ENCODE assay signal across 26 mouse cellular contexts in the genomic region with DNA sequence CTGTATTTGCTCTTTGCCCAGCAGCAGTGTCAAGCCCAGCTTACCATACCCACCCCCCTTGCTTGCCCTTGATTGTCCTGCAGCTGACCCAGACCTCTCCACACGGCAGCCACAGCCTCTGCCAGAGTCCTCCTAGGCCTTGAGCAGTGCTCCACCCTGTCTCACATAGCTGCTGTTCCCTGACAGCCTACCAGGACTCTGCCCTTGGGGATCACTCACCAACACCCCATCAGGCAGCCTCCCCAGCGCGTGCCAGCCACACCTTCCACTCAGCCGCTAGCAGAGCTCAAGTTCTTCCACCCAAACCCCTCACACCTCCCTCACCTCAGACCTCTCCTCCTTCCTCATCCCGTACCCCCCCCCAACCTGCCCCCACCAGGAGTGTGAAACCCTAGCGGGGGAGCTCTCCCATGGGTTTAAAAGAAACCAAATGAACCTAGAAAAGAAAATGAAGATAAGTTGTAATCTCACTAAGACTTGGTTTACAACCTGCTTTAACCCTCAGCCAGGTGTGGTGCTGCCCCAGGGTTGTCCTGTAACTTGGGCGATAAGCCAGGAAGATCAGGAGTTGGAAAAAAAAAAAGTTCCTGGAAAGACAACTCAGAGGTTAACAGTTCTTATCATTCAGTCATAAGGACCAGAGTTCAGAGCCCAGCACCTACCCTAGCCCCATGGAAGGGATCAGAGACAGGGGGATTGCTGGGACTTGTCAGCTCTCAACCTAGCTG. TPM values are rescaled to one million over a fixed set of nuclear protein-coding genes. Genes with fewer than 3 reads are reported as not detected.
DNase-seq lines count a peak whose midpoint lies in the region; ATAC-seq and TF ChIP-seq lines count a peak whose summit lies in the region.
"Had no signal": no experiment of that assay in that cellular context is flagged by ENCODE, and none has a peak within 500 bp of the region (broad histone marks: within the 10 kb centered on the region; RNA-seq: fewer than 3 reads in every experiment).

No protein-coding gene starts in this region.

- H3K27me3 ChIP-seq in hindbrain, embryonic 13.5 days: no peaks in the 10 kb centered on the region
- H3K27me3 ChIP-seq in hindbrain, embryonic 16.5 days (replicated peaks; ENCODE audit: control insufficient read depth, insufficient read depth, low read length): no peaks in the 10 kb centered on the region
- no peaks in the 10 kb centered on the region for H3K27me3 ChIP-seq in liver, embryonic 12.5 days (replicated peaks)
- no peaks in the 10 kb centered on the region for H3K27me3 ChIP-seq in liver, embryonic 11.5 days (replicated peaks; ENCODE audit: control insufficient read depth, insufficient read depth, low read length)
- H3K27me3 ChIP-seq in intestine, embryonic 16.5 days (replicated peaks; ENCODE audit: control insufficient read depth, insufficient read depth, low read length): no peaks in the 10 kb centered on the region
- H3K27me3 ChIP-seq in stomach, embryonic 16.5 days (ENCODE audit: control insufficient read depth, insufficient read depth, low read length): no peaks in the 10 kb centered on the region
- H3K27me3 ChIP-seq in midbrain, postnatal 0 days (ENCODE audit: insufficient read depth, low read length): no peaks in the 10 kb centered on the region
- H3K27me3 ChIP-seq: embryonic facial prominence, embryonic 15.5 days; forebrain, embryonic 15.5 days; heart, embryonic 13.5 days; neural tube, embryonic 15.5 days had no signal

- H3K9me3 ChIP-seq in hindbrain, embryonic 13.5 days: no peaks in the 10 kb centered on the region
- no peaks in the 10 kb centered on the region for H3K9me3 ChIP-seq in hindbrain, embryonic 16.5 days (ENCODE audit: control insufficient read depth, low read length)
- no peaks in the 10 kb centered on the region for H3K9me3 ChIP-seq in liver, embryonic 12.5 days (replicated peaks)
- no peaks in the 10 kb centered on the region for H3K9me3 ChIP-seq in liver, embryonic 11.5 days (ENCODE audit: control insufficient read depth, low read length)
- H3K9me3 ChIP-seq in intestine, embryonic 16.5 days (ENCODE audit: control insufficient read depth, low read length): no peaks in the 10 kb centered on the region
- H3K9me3 ChIP-seq in stomach, embryonic 16.5 days (replicated peaks; ENCODE audit: control insufficient read depth, low read length): no peaks in the 10 kb centered on the region
- no peaks in the 10 kb centered on the region for H3K9me3 ChIP-seq in midbrain, postnatal 0 days (ENCODE audit: low read length)
- H3K9me3 ChIP-seq: embryonic facial prominence, embryonic 15.5 days; forebrain, embryonic 15.5 days; heart, embryonic 13.5 days; hindbrain, embryonic 12.5 days; limb, embryonic 10.5 days; neural tube, embryonic 15.5 days had no signal

- no peak for ATAC-seq in hindbrain, embryonic 13.5 days (ENCODE audit: low FRiP score)
- ATAC-seq in hindbrain, embryonic 16.5 days: no peak
- ATAC-seq in liver, embryonic 12.5 days: 0 out of 2 replicates have a peak, but pooled peaks have one; percentile 4
- no peak for ATAC-seq in liver, embryonic 11.5 days (replicated peaks; ENCODE audit: low FRiP score)
- ATAC-seq in intestine, embryonic 16.5 days: peak; percentile 94
- peak; percentile 65 for ATAC-seq in stomach, embryonic 16.5 days (ENCODE audit: insufficient read depth, low FRiP score)
- ATAC-seq in midbrain, postnatal 0 days (ENCODE audit: low FRiP score): no peak
- ATAC-seq: CD4-positive, CD25-positive, alpha-beta regulatory T cell, adult 4 months; forebrain, embryonic 15.5 days; inflammation-experienced regulatory T-cells, adult 6 months had no signal

- DNase-seq in liver, embryonic 11.5 days (ENCODE audit: low spot score): no peak
- no peak for DNase-seq in left cerebral cortex, adult 18-20 months (ENCODE audit: low spot score in 2 of 2)
- no peak for DNase-seq in midbrain, postnatal 0 days (ENCODE audit: low spot score)
- DNase-seq: adrenal gland, postnatal 25 days; cerebellum, adult 9-10 months; gastrocnemius, postnatal 10 days; lung, embryonic 14.5 days; right cerebral cortex, adult 18-20 months; right cerebral cortex, postnatal 4 days; thymus, postnatal 25 days had no signal

- H3K4me2 ChIP-seq in hindbrain, embryonic 13.5 days: no peak overlapping the region
- H3K4me2 ChIP-seq in hindbrain, embryonic 16.5 days (ENCODE audit: low read length): no peak overlapping the region
- H3K4me2 ChIP-seq in liver, embryonic 12.5 days: no peak overlapping the region
- H3K4me2 ChIP-seq in liver, embryonic 11.5 days: no peak overlapping the region
- H3K4me2 ChIP-seq in intestine, embryonic 16.5 days (ENCODE audit: low read depth, low read length): no peak overlapping the region
- no peak overlapping the region for H3K4me2 ChIP-seq in stomach, embryonic 16.5 days (ENCODE audit: low read depth, low read length)
- no peak overlapping the region for H3K4me2 ChIP-seq in midbrain, postnatal 0 days (ENCODE audit: low read depth, low read length, poor library complexity, severe bottlenecking)
- H3K4me2 ChIP-seq: embryonic facial prominence, embryonic 15.5 days; forebrain, embryonic 15.5 days; heart, embryonic 13.5 days; hindbrain, embryonic 12.5 days; lung, embryonic 14.5 days; neural tube, embryonic 15.5 days had no signal

- 0 out of 2 replicates have a peak overlapping the region, but pooled peaks have one; percentile 35 for H3K9ac ChIP-seq in hindbrain, embryonic 13.5 days
- H3K9ac ChIP-seq in hindbrain, embryonic 16.5 days (ENCODE audit: low read depth, low read length): no peak overlapping the region
- H3K9ac ChIP-seq in liver, embryonic 12.5 days: no peak overlapping the region
- no peak overlapping the region for H3K9ac ChIP-seq in liver, embryonic 11.5 days (ENCODE audit: low read depth, low read length)
- no peak overlapping the region for H3K9ac ChIP-seq in intestine, embryonic 16.5 days (ENCODE audit: low read depth, low read length)
- H3K9ac ChIP-seq in stomach, embryonic 16.5 days (ENCODE audit: low read length): no peak overlapping the region
- H3K9ac ChIP-seq in midbrain, postnatal 0 days (replicated peaks; ENCODE audit: low read length, poor library complexity, severe bottlenecking): no peak overlapping the region
- H3K9ac ChIP-seq: embryonic facial prominence, embryonic 15.5 days; forebrain, embryonic 15.5 days; heart, embryonic 13.5 days; hindbrain, embryonic 12.5 days; lung, embryonic 14.5 days; neural tube, embryonic 15.5 days had no signal

- H3K4me1 ChIP-seq in hindbrain, embryonic 13.5 days (replicated peaks): peaks cover 7% of the 10 kb centered on the region
- H3K4me1 ChIP-seq in hindbrain, embryonic 16.5 days (ENCODE audit: control insufficient read depth, insufficient read depth, low read depth, low read length): no peaks in the 10 kb centered on the region
- peaks cover 17% of the 10 kb centered on the region for H3K4me1 ChIP-seq in liver, embryonic 12.5 days
- H3K4me1 ChIP-seq in liver, embryonic 11.5 days (replicated peaks; ENCODE audit: control insufficient read depth, insufficient read depth, low read length): peaks cover 5% of the 10 kb centered on the region; the same call in 1 of the 2 replicates
- H3K4me1 ChIP-seq in intestine, embryonic 16.5 days (ENCODE audit: control insufficient read depth, insufficient read depth, low read length): peaks cover 4% of the 10 kb centered on the region
- H3K4me1 ChIP-seq in stomach, embryonic 16.5 days (ENCODE audit: control insufficient read depth, insufficient read depth, low read length): 0 out of 2 replicates have a peak, but pooled peaks cover 2% of the 10 kb centered on the region
- 0 out of 2 replicates have a peak, but pooled peaks cover 4% of the 10 kb centered on the region for H3K4me1 ChIP-seq in midbrain, postnatal 0 days (ENCODE audit: insufficient read depth, low read length)

- H3K36me3 ChIP-seq in hindbrain, embryonic 13.5 days: peaks cover 9% of the 10 kb centered on the region; the same call in 1 of the 2 replicates
- H3K36me3 ChIP-seq in hindbrain, embryonic 16.5 days (ENCODE audit: control insufficient read depth, insufficient read depth, low read length): no peaks in the 10 kb centered on the region; the same call in 1 of the 2 replicates
- peaks cover 9% of the 10 kb centered on the region for H3K36me3 ChIP-seq in liver, embryonic 12.5 days
- no peaks in the 10 kb centered on the region for H3K36me3 ChIP-seq in liver, embryonic 11.5 days (ENCODE audit: control insufficient read depth, insufficient read depth, low read length)
- H3K36me3 ChIP-seq in intestine, embryonic 16.5 days (ENCODE audit: control insufficient read depth, insufficient read depth, low read length): no peaks in the 10 kb centered on the region
- no peaks in the 10 kb centered on the region for H3K36me3 ChIP-seq in stomach, embryonic 16.5 days (ENCODE audit: control insufficient read depth, insufficient read depth, low read length)
- H3K36me3 ChIP-seq in midbrain, postnatal 0 days (ENCODE audit: insufficient read depth, low read length): no peaks in the 10 kb centered on the region; the same call in 1 of the 2 replicates
- H3K36me3 ChIP-seq: forebrain, embryonic 15.5 days had no signal

- WGBS in hindbrain, embryonic 13.5 days: 78% methylated on average over 7 of the region's 7 CpGs
- WGBS in hindbrain, embryonic 16.5 days: 76% methylated on average over 7 of the region's 7 CpGs
- 48% methylated on average over 7 of the region's 7 CpGs for WGBS in liver, embryonic 12.5 days (ENCODE audit: insufficient replicate concordance)
- WGBS in liver, embryonic 11.5 days: 56% methylated on average over 7 of the region's 7 CpGs
- WGBS in intestine, embryonic 16.5 days: 50% methylated on average over 7 of the region's 7 CpGs
- 49% methylated on average over 7 of the region's 7 CpGs for WGBS in stomach, embryonic 16.5 days
- 79% methylated on average over 7 of the region's 7 CpGs for WGBS in midbrain, postnatal 0 days

- no peak overlapping the region for H3K27ac ChIP-seq in hindbrain, embryonic 13.5 days
- no peak overlapping the region for H3K27ac ChIP-seq in hindbrain, embryonic 16.5 days (ENCODE audit: low read depth, low read length)
- no peak overlapping the region for H3K27ac ChIP-seq in liver, embryonic 12.5 days
- H3K27ac ChIP-seq in liver, embryonic 11.5 days (ENCODE audit: low read depth, low read length): no peak overlapping the region
- H3K27ac ChIP-seq in intestine, embryonic 16.5 days (ENCODE audit: low read length): peak overlapping the region; percentile 85
- H3K27ac ChIP-seq in stomach, embryonic 16.5 days (ENCODE audit: low read length): no peak overlapping the region
- no peak overlapping the region for H3K27ac ChIP-seq in midbrain, postnatal 0 days (ENCODE audit: low read depth, low read length)
- H3K27ac ChIP-seq: embryonic facial prominence, embryonic 15.5 days; forebrain, embryonic 15.5 days; heart, embryonic 13.5 days; hindbrain, embryonic 12.5 days; limb, embryonic 10.5 days; macrophage; neural tube, embryonic 15.5 days had no signal

- TF ChIP-seq CTCF in midbrain, postnatal 0 days (IDR thresholded peaks at IDR 0.05): no peak

- no peak overlapping the region for H3K4me3 ChIP-seq in hindbrain, embryonic 13.5 days
- H3K4me3 ChIP-seq in hindbrain, embryonic 16.5 days (ENCODE audit: low read length): no peak overlapping the region
- no peak overlapping the region for H3K4me3 ChIP-seq in liver, embryonic 12.5 days
- no peak overlapping the region for H3K4me3 ChIP-seq in liver, embryonic 11.5 days (ENCODE audit: low read depth, low read length)
- H3K4me3 ChIP-seq in intestine, embryonic 16.5 days (ENCODE audit: low read length): no peak overlapping the region
- H3K4me3 ChIP-seq in stomach, embryonic 16.5 days (replicated peaks; ENCODE audit: low read length): no peak overlapping the region
- H3K4me3 ChIP-seq in midbrain, postnatal 0 days (ENCODE audit: low read depth, low read length): no peak overlapping the region
- H3K4me3 ChIP-seq: embryonic facial prominence, embryonic 15.5 days; forebrain, embryonic 15.5 days; heart, embryonic 13.5 days; hindbrain, embryonic 12.5 days; limb, embryonic 10.5 days; neural tube, embryonic 15.5 days had no signal

RNA-seq across cellular contexts. Expression of gene Ift22, which starts 16.0 kb away (rescaled TPM):
- 118 and 125 TPM in 2 replicates for polyA plus RNA-seq in hindbrain, embryonic 13.5 days (2015; fragmentation: Nextera tagmentation; extraction: Ambion mirVana)
- 136 and 142 TPM in 2 replicates for polyA plus RNA-seq in hindbrain, embryonic 16.5 days (2015; fragmentation: Nextera tagmentation; extraction: Ambion mirVana)
- 15.4 and 15.7 TPM in 2 replicates for polyA plus RNA-seq in liver, embryonic 12.5 days (2016; fragmentation: Nextera tagmentation; extraction: Ambion mirVana)
- polyA plus RNA-seq in liver, embryonic 11.5 days (2014; fragmentation: Nextera tagmentation; extraction: Ambion mirVana): 28.5 and 32.4 TPM in 2 replicates
- 43.2 and 52.4 TPM in 2 replicates for polyA plus RNA-seq in intestine, embryonic 16.5 days (2015; fragmentation: Nextera tagmentation; extraction: Ambion mirVana)
- polyA plus RNA-seq in stomach, embryonic 16.5 days (2015; fragmentation: Nextera tagmentation; extraction: Ambion mirVana): 54.1 and 57.3 TPM in 2 replicates
- total RNA-seq in left cerebral cortex, adult 18-20 months (2021): 10 to 100 TPM; 97.1 to 99.0 TPM
- total RNA-seq in midbrain, postnatal 0 days (2014; rRNA removed): 33.5 and 42.3 TPM in 2 replicates
- polyA plus RNA-seq in midbrain, postnatal 0 days (2015; fragmentation: Nextera tagmentation; extraction: Ambion mirVana): 122 and 137 TPM in 2 replicates

RNA-seq across cellular contexts. Expression of gene Fis1, which starts 29.2 kb away (rescaled TPM):
- polyA plus RNA-seq in hindbrain, embryonic 13.5 days (2015; fragmentation: Nextera tagmentation; extraction: Ambion mirVana): 398 and 404 TPM in 2 replicates
- polyA plus RNA-seq in hindbrain, embryonic 16.5 days (2015; fragmentation: Nextera tagmentation; extraction: Ambion mirVana): 370 and 382 TPM in 2 replicates
- 210 and 211 TPM in 2 replicates for polyA plus RNA-seq in liver, embryonic 12.5 days (2016; fragmentation: Nextera tagmentation; extraction: Ambion mirVana)
- polyA plus RNA-seq in liver, embryonic 11.5 days (2014; fragmentation: Nextera tagmentation; extraction: Ambion mirVana): 241 and 251 TPM in 2 replicates
- 271 and 281 TPM in 2 replicates for polyA plus RNA-seq in intestine, embryonic 16.5 days (2015; fragmentation: Nextera tagmentation; extraction: Ambion mirVana)
- 214 and 239 TPM in 2 replicates for polyA plus RNA-seq in stomach, embryonic 16.5 days (2015; fragmentation: Nextera tagmentation; extraction: Ambion mirVana)
- total RNA-seq in left cerebral cortex, adult 18-20 months (2021): 100 to 1,000 TPM; 281 to 287 TPM
- total RNA-seq in midbrain, postnatal 0 days (2014; rRNA removed): 217 and 246 TPM in 2 replicates
- 391 and 425 TPM in 2 replicates for polyA plus RNA-seq in midbrain, postnatal 0 days (2015; fragmentation: Nextera tagmentation; extraction: Ambion mirVana)

RNA-seq across cellular contexts. Expression of gene Col26a1, which starts 40.9 kb away (rescaled TPM):
- 30.2 and 33.8 TPM in 2 replicates for polyA plus RNA-seq in hindbrain, embryonic 13.5 days (2015; fragmentation: Nextera tagmentation; extraction: Ambion mirVana)
- 35.9 and 39.1 TPM in 2 replicates for polyA plus RNA-seq in hindbrain, embryonic 16.5 days (2015; fragmentation: Nextera tagmentation; extraction: Ambion mirVana)
- 2.6 and 4.0 TPM in 2 replicates for polyA plus RNA-seq in liver, embryonic 12.5 days (2016; fragmentation: Nextera tagmentation; extraction: Ambion mirVana)
- polyA plus RNA-seq in liver, embryonic 11.5 days (2014; fragmentation: Nextera tagmentation; extraction: Ambion mirVana): 9.1 and 9.8 TPM in 2 replicates
- 5.5 and 6.8 TPM in 2 replicates for polyA plus RNA-seq in intestine, embryonic 16.5 days (2015; fragmentation: Nextera tagmentation; extraction: Ambion mirVana)
- polyA plus RNA-seq in stomach, embryonic 16.5 days (2015; fragmentation: Nextera tagmentation; extraction: Ambion mirVana): 9.5 and 13.4 TPM in 2 replicates
- 1 to 10 TPM; 7.3 to 8.8 TPM for total RNA-seq in left cerebral cortex, adult 18-20 months (2021)
- 61.9 and 65.1 TPM in 2 replicates for total RNA-seq in midbrain, postnatal 0 days (2014; rRNA removed)
- 35.5 and 35.7 TPM in 2 replicates for polyA plus RNA-seq in midbrain, postnatal 0 days (2015; fragmentation: Nextera tagmentation; extraction: Ambion mirVana)
- total RNA-seq: granulocyte monocyte progenitor cell, adult 5-6 weeks; liver, adult 2 months had no signal
- polyA plus RNA-seq: inflammation-experienced regulatory T-cells, adult 6 months; liver, adult 2 months; macrophage had no signal

RNA-seq across cellular contexts. Expression of gene Cldn15, which starts 42.5 kb away (rescaled TPM):
- 0.21 and 0.35 TPM in 2 replicates for polyA plus RNA-seq in hindbrain, embryonic 13.5 days (2015; fragmentation: Nextera tagmentation; extraction: Ambion mirVana)
- 0.16 and 0.30 TPM in 2 replicates for polyA plus RNA-seq in hindbrain, embryonic 16.5 days (2015; fragmentation: Nextera tagmentation; extraction: Ambion mirVana)
- 2.2 TPM in 2 replicates for polyA plus RNA-seq in liver, embryonic 12.5 days (2016; fragmentation: Nextera tagmentation; extraction: Ambion mirVana)
- polyA plus RNA-seq in liver, embryonic 11.5 days (2014; fragmentation: Nextera tagmentation; extraction: Ambion mirVana): 2.5 and 2.8 TPM in 2 replicates
- 34.8 and 36.6 TPM in 2 replicates for polyA plus RNA-seq in intestine, embryonic 16.5 days (2015; fragmentation: Nextera tagmentation; extraction: Ambion mirVana)
- polyA plus RNA-seq in stomach, embryonic 16.5 days (2015; fragmentation: Nextera tagmentation; extraction: Ambion mirVana): 10.2 and 11.5 TPM in 2 replicates
- not detected for total RNA-seq in left cerebral cortex, adult 18-20 months (2021)
- 0.38 and 0.52 TPM in 2 replicates for total RNA-seq in midbrain, postnatal 0 days (2014; rRNA removed)
- polyA plus RNA-seq in midbrain, postnatal 0 days (2015; fragmentation: Nextera tagmentation; extraction: Ambion mirVana): 0.07 and 0.32 TPM in 2 replicates
- polyA plus RNA-seq: inflammation-experienced regulatory T-cells, adult 6 months; macrophage had no signal

Comparison
In these comparisons a context has a peak if more than half of its experiments do, and no peak if none do; other contexts are left out.
1. ATAC-seq: peak in liver, embryonic 12.5 days (single experiment), intestine, embryonic 16.5 days (single experiment) and stomach, embryonic 16.5 days (single experiment); none in hindbrain, embryonic 13.5 days (single experiment), hindbrain, embryonic 16.5 days (single experiment), liver, embryonic 11.5 days (single experiment) and midbrain, postnatal 0 days (single experiment).